Mouse (Mus musculus) brain, embryonic 14.5 days (tissue): ENCODE data around the gene Tex30. TPM values are rescaled to one million over a fixed set of nuclear protein-coding genes. Genes with fewer than 3 reads are reported as not detected.

Source experiments
- DNase-seq: peaks from one replicate; pipeline ENCODE4 v3.0.0-alpha.2; 2011; ENCODE audit warnings: low read depth
- CTCF ChIP-seq: fragments of 200-500 bp; IDR thresholded peaks from 2 replicates; pipeline ENCODE4 v1.5.1; 2012; ENCODE audit warnings: inconsistent platforms, mild to moderate bottlenecking, moderate library complexity, borderline replicate concordance; ENCODE audit not compliant: insufficient read depth, insufficient read length; ENCODE audit errors: extremely low read depth
- POLR2A ChIP-seq: fragments of 200-500 bp; IDR thresholded peaks from 2 replicates; pipeline ENCODE4 v1.6.1; 2012; ENCODE audit warnings: mild to moderate bottlenecking, inconsistent platforms, borderline replicate concordance; ENCODE audit not compliant: poor library complexity, insufficient read depth, insufficient read length, severe bottlenecking; ENCODE audit errors: extremely low read depth
- polyA plus RNA-seq: library from polyadenylated mRNA; depleted of rRNA; stranded (reverse); fragments of >200 nt; gene quantifications from 2 replicates; pipeline ENCODE4 v1.2.3, GENCODE M21; 2012; rRNA removed

The Tex30 gene
- polyA plus RNA-seq = 20.7 and 32.6 TPM in 2 replicates

GRCm38 (mm10) chr1:44102259-44102717 lies at the start of gene Tex30:
Tex30 (minus strand) TSS chr1:44102441.
- no peak for TF ChIP-seq CTCF
- TF ChIP-seq POLR2A = peak; percentile 68; the same call in 1 of the 2 replicates
- DNase-seq = peak; percentile 99

- TF ChIP-seq POLR2A = no peak
- TF ChIP-seq CTCF = no peak
- DNase-seq = peak; percentile 49
These were observed 46.5 kb upstream of the Tex30 start for GRCm38 (mm10) chr1:44148706-44149105.

- peak; percentile 98 for DNase-seq
- TF ChIP-seq POLR2A (peak; percentile 83; the same call in 1 of the 2 replicates), CTCF (no peak)
These were observed 45.5 kb upstream of the Tex30 start, which contains the start of gene Ercc5 for GRCm38 (mm10) chr1:44147563-44148381. Ercc5 (plus strand) TSS chr1:44147744.

- TF ChIP-seq CTCF (no peak), POLR2A (no peak)
- DNase-seq = no peak
These were observed 40.5 kb upstream of the Tex30 start for GRCm38 (mm10) chr1:44142747-44143146.

GRCm38 (mm10) chr1:44140232-44140631 lies 38.0 kb upstream of the Tex30 start:
- DNase-seq = no peak
- TF ChIP-seq CTCF (no peak), POLR2A (no peak)

- no peak for DNase-seq
- TF ChIP-seq POLR2A = no peak
- no peak for TF ChIP-seq CTCF
These were observed 27.8 kb upstream of the Tex30 start for GRCm38 (mm10) chr1:44129929-44130581.

GRCm38 (mm10) chr1:44125590-44125989 lies 23.3 kb upstream of the Tex30 start:
- no peak for DNase-seq
- TF ChIP-seq CTCF = no peak
- no peak for TF ChIP-seq POLR2A

GRCm38 (mm10) chr1:44122256-44122655 lies 20.0 kb upstream of the Tex30 start:
- no peak for DNase-seq
- TF ChIP-seq CTCF = no peak
- no peak for TF ChIP-seq POLR2A

GRCm38 (mm10) chr1:44120074-44120406 lies 17.8 kb upstream of the Tex30 start:
- no peak for DNase-seq
- TF ChIP-seq CTCF (no peak), POLR2A (no peak)

GRCm38 (mm10) chr1:44119201-44120073 lies 17.2 kb upstream of the Tex30 start:
- TF ChIP-seq POLR2A (peak; percentile 56; the same call in 1 of the 2 replicates), CTCF (peak; percentile 54; the same call in 1 of the 2 replicates)

GRCm38 (mm10) chr1:44118239-44119054 lies 16.2 kb upstream of the Tex30 start, which contains the start of the genes Kdelc1 and Bivm:
Kdelc1 (minus strand) TSS chr1:44118808.
Bivm (plus strand) TSS chr1:44118957.
- peak; percentile 99 for DNase-seq
- 0 out of 2 replicates have a peak, but pooled peaks have one; percentile 18 for TF ChIP-seq POLR2A
- no peak for TF ChIP-seq CTCF

More at GRCm38 (mm10) chr1:44119201-44120073, 17.2 kb upstream of the Tex30 start:
- DNase-seq = peak; percentile 91
